9 mouse cellular contexts compared by ENCODE assay signal in the genomic region with DNA sequence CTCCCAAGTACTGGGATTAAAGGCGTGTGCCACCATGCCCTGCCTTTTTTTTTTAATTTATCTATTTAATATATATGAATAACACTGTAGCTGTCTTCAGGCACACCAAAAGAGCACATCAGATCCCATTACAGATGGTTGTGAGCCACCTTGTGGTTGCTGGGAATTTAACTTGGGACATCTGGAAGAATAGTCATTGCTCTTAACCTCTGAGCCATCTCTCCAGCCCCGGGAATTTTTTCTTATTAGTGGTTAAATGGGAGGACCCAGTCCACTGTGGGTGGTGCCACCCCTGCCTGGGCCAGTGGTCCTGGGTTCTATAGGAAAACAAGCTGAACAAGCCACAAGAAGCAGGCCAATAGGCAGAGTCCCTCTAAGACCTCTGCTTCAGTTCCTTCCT. TPM values are rescaled to one million over a fixed set of nuclear protein-coding genes. Genes with fewer than 3 reads are reported as not detected.
A peak's percentile ranks its signal among the peaks of the same experiment; 100 is the strongest.
DNase-seq lines count a peak whose midpoint lies in the region; ATAC-seq and TF ChIP-seq lines count a peak whose summit lies in the region.
"Had no signal": no experiment of that assay in that cellular context is flagged by ENCODE, and none has a peak within 500 bp of the region (broad histone marks: within the 10 kb centered on the region; RNA-seq: fewer than 3 reads in every experiment).

No protein-coding gene starts in this region.

- no peaks in the 10 kb centered on the region for H3K27me3 ChIP-seq in heart, postnatal 0 days (ENCODE audit: control insufficient read depth, insufficient read depth, low read length)
- H3K27me3 ChIP-seq in heart, embryonic 11.5 days (ENCODE audit: control insufficient read depth, insufficient read depth, low read length), result no peaks in the 10 kb centered on the region
- no peaks in the 10 kb centered on the region for H3K27me3 ChIP-seq in kidney, postnatal 0 days (ENCODE audit: insufficient read depth, low read length)

- ATAC-seq in heart, postnatal 0 days (ENCODE audit: insufficient read depth, low read depth), result no peak
- ATAC-seq in heart, embryonic 11.5 days (replicated peaks; ENCODE audit: insufficient number of reproducible peaks, low FRiP score, low TSS enrichment), result no peak
- ATAC-seq in kidney, postnatal 0 days (replicated peaks; ENCODE audit: low FRiP score, low read depth), result no peak

- H3K9ac ChIP-seq in heart, postnatal 0 days (replicated peaks; ENCODE audit: low read depth, low read length), result no peak overlapping the region
- H3K9ac ChIP-seq in heart, embryonic 11.5 days (ENCODE audit: low read depth, low read length), result no peak overlapping the region
- H3K9ac ChIP-seq in kidney, postnatal 0 days (ENCODE audit: low read depth, low read length), result no peak overlapping the region

- H3K4me2 ChIP-seq in heart, postnatal 0 days (ENCODE audit: low read depth, low read length), result no peak overlapping the region
- no peak overlapping the region for H3K4me2 ChIP-seq in heart, embryonic 11.5 days
- no peak overlapping the region for H3K4me2 ChIP-seq in kidney, postnatal 0 days (ENCODE audit: low read length)

- DNase-seq in heart, postnatal 0 days (ENCODE audit: low spot score), result no peak
- peak; percentile 61 for DNase-seq in lung, postnatal 10 days
- DNase-seq in lung, adult 18-20 months, result no peak
- peak; percentile 73 for DNase-seq in adipocyte (ENCODE audit: low spot score)
- peak; percentile 59 for DNase-seq in kidney, postnatal 0 days (ENCODE audit: low spot score)
- DNase-seq in frontal cortex, postnatal 10 days (ENCODE audit: low spot score in 2 of 2), result no peak
- DNase-seq: cerebellum, postnatal 36 days; spleen, adult 18-20 months had no signal

- TF ChIP-seq CTCF in heart, postnatal 0 days (IDR thresholded peaks at IDR 0.05; ENCODE audit: low read depth), result peak; percentile 58
- TF ChIP-seq CTCF in kidney, postnatal 0 days (IDR thresholded peaks at IDR 0.05; ENCODE audit: low read depth), result peak; percentile 71

- H3K36me3 ChIP-seq in heart, postnatal 0 days (replicated peaks; ENCODE audit: control insufficient read depth, insufficient read depth, low read length), result peaks cover under 1% of the 10 kb centered on the region; the same call in 1 of the 2 replicates
- no peaks in the 10 kb centered on the region for H3K36me3 ChIP-seq in heart, embryonic 11.5 days (ENCODE audit: control insufficient read depth, insufficient read depth, low read length)
- no peaks in the 10 kb centered on the region for H3K36me3 ChIP-seq in kidney, postnatal 0 days (ENCODE audit: insufficient read depth, low read length)

- H3K4me1 ChIP-seq in heart, postnatal 0 days (ENCODE audit: control insufficient read depth, insufficient read depth), result peaks cover 28% of the 10 kb centered on the region
- H3K4me1 ChIP-seq in heart, embryonic 11.5 days (ENCODE audit: control insufficient read depth, insufficient read depth, low read length), result peaks cover 31% of the 10 kb centered on the region
- peaks cover 29% of the 10 kb centered on the region for H3K4me1 ChIP-seq in kidney, postnatal 0 days (replicated peaks; ENCODE audit: insufficient read depth, low read length)

- H3K9me3 ChIP-seq in heart, postnatal 0 days (replicated peaks; ENCODE audit: control insufficient read depth, low read length), result no peaks in the 10 kb centered on the region
- no peaks in the 10 kb centered on the region for H3K9me3 ChIP-seq in heart, embryonic 11.5 days (replicated peaks; ENCODE audit: control insufficient read depth, low read length)
- no peaks in the 10 kb centered on the region for H3K9me3 ChIP-seq in kidney, postnatal 0 days (replicated peaks; ENCODE audit: low read length)

- no peak overlapping the region for H3K27ac ChIP-seq in heart, postnatal 0 days (ENCODE audit: low read depth)
- H3K27ac ChIP-seq in heart, embryonic 11.5 days (ENCODE audit: low read depth, low read length), result no peak overlapping the region
- no peak overlapping the region for H3K27ac ChIP-seq in kidney, postnatal 0 days

- no peak for TF ChIP-seq EP300 in heart, postnatal 0 days (IDR thresholded peaks at IDR 0.05; ENCODE audit: low read depth)

- 57% methylated on average over 2 of the region's 2 CpGs for WGBS in heart, postnatal 0 days
- WGBS in heart, embryonic 11.5 days (ENCODE audit: insufficient replicate concordance), result 68% methylated on average over 2 of the region's 2 CpGs
- WGBS in kidney, postnatal 0 days, result 57% methylated on average over 2 of the region's 2 CpGs

- no peak overlapping the region for H3K4me3 ChIP-seq in heart, postnatal 0 days (ENCODE audit: low read depth, low read length)
- H3K4me3 ChIP-seq in heart, embryonic 11.5 days (ENCODE audit: low read depth, low read length), result no peak overlapping the region
- no peak overlapping the region for H3K4me3 ChIP-seq in kidney, postnatal 0 days (replicated peaks; ENCODE audit: low read depth, low read length)

RNA-seq across cellular contexts. Expression of a gene that starts 4.1 kb away (rescaled TPM):
- total RNA-seq in heart, postnatal 0 days (2014; rRNA removed; ENCODE audit: low replicate concordance), result 78.7 and 80.8 TPM in 2 replicates
- 107 and 111 TPM in 2 replicates for polyA plus RNA-seq in heart, postnatal 0 days (2015; fragmentation: Nextera tagmentation; extraction: Ambion mirVana)
- polyA plus RNA-seq in heart, embryonic 11.5 days (2014; fragmentation: Nextera tagmentation; extraction: Ambion mirVana), result 138 and 144 TPM in 2 replicates
- 190 and 194 TPM in 2 replicates for polyA plus RNA-seq in kidney, postnatal 0 days (2015; fragmentation: Nextera tagmentation; extraction: Ambion mirVana)

RNA-seq across cellular contexts. Expression of a gene that starts 17.5 kb away (rescaled TPM):
- 0.15 and 0.27 TPM in 2 replicates for total RNA-seq in heart, postnatal 0 days (2014; rRNA removed; ENCODE audit: low replicate concordance)
- polyA plus RNA-seq in heart, postnatal 0 days (2015; fragmentation: Nextera tagmentation; extraction: Ambion mirVana), result 0.36 and 0.44 TPM in 2 replicates
- 0.25 and 0.73 TPM in 2 replicates for polyA plus RNA-seq in heart, embryonic 11.5 days (2014; fragmentation: Nextera tagmentation; extraction: Ambion mirVana)
- 0.68 and 0.70 TPM in 2 replicates for polyA plus RNA-seq in kidney, postnatal 0 days (2015; fragmentation: Nextera tagmentation; extraction: Ambion mirVana)

RNA-seq across cellular contexts. Expression of a gene that starts 22.2 kb away (rescaled TPM):
- total RNA-seq in heart, postnatal 0 days (2014; rRNA removed; ENCODE audit: low replicate concordance), result 51.8 and 63.6 TPM in 2 replicates
- polyA plus RNA-seq in heart, postnatal 0 days (2015; fragmentation: Nextera tagmentation; extraction: Ambion mirVana), result 97.0 and 102 TPM in 2 replicates
- 191 and 202 TPM in 2 replicates for polyA plus RNA-seq in heart, embryonic 11.5 days (2014; fragmentation: Nextera tagmentation; extraction: Ambion mirVana)
- 192 and 194 TPM in 2 replicates for polyA plus RNA-seq in kidney, postnatal 0 days (2015; fragmentation: Nextera tagmentation; extraction: Ambion mirVana)

RNA-seq across cellular contexts. Expression of a gene that starts 42.8 kb away (rescaled TPM):
- total RNA-seq in heart, postnatal 0 days (2014; rRNA removed; ENCODE audit: low replicate concordance), result 24.3 and 30.3 TPM in 2 replicates
- polyA plus RNA-seq in heart, postnatal 0 days (2015; fragmentation: Nextera tagmentation; extraction: Ambion mirVana), result 48.4 and 50.4 TPM in 2 replicates
- polyA plus RNA-seq in heart, embryonic 11.5 days (2014; fragmentation: Nextera tagmentation; extraction: Ambion mirVana), result 42.4 and 46.5 TPM in 2 replicates
- 98.7 and 99.4 TPM in 2 replicates for polyA plus RNA-seq in kidney, postnatal 0 days (2015; fragmentation: Nextera tagmentation; extraction: Ambion mirVana)

Comparison
In these comparisons a context has a peak if more than half of its experiments do, and no peak if none do; other contexts are left out.
1. DNase-seq: peak in lung, postnatal 10 days (single experiment), adipocyte (single experiment) and kidney, postnatal 0 days (single experiment); none in heart, postnatal 0 days (single experiment), lung, adult 18-20 months (0 of 2) and frontal cortex, postnatal 10 days (0 of 2).